Mouse (Mus musculus) liver, embryonic 12.5 days (tissue): ENCODE results near the gene Olfr1122. TPM values are rescaled to one million over a fixed set of nuclear protein-coding genes. Genes with fewer than 3 reads are reported as not detected.
"Not testable (repeated sequence)": the region's sequence is repeated elsewhere in the genome, so short reads cannot be mapped to it uniquely, and the experiment has no call there.

Experiments
- ATAC-seq: fragments of 200-750 bp; cut with Nextera tagmentation; 2 replicates; pipeline ENCODE4 v1.8.0; 2017; ENCODE audit warnings: moderate number of reproducible peaks, mild to moderate bottlenecking, moderate library complexity
- H3K27ac ChIP-seq: fragments of 300-500 bp; sonication (generic); 2 replicates; pipeline ENCODE4 v1.5.1; 2016; ENCODE audit warnings: mild to moderate bottlenecking
- H3K27me3 ChIP-seq: fragments of 300-500 bp; sonication (generic); replicated peaks from 2 replicates; pipeline ENCODE4 v1.6.1; 2016; ENCODE audit warnings: mild to moderate bottlenecking, moderate library complexity
- H3K36me3 ChIP-seq: fragments of 300-500 bp; sonication (generic); 2 replicates; pipeline ENCODE4 v1.6.1; 2016; ENCODE audit warnings: mild to moderate bottlenecking, moderate library complexity
- H3K4me1 ChIP-seq: fragments of 300-500 bp; sonication (generic); 2 replicates; pipeline ENCODE4 v1.6.1; 2016
- H3K4me2 ChIP-seq: fragments of 300-500 bp; sonication (generic); 2 replicates; pipeline ENCODE4 v1.6.1; 2016; ENCODE audit warnings: mild to moderate bottlenecking, moderate library complexity
- H3K4me3 ChIP-seq: fragments of 300-500 bp; sonication (generic); 2 replicates; pipeline ENCODE4 v1.5.1; 2016; ENCODE audit warnings: mild to moderate bottlenecking, moderate library complexity
- H3K9ac ChIP-seq: fragments of 300-500 bp; sonication (generic); 2 replicates; pipeline ENCODE4 v1.6.1; 2016; ENCODE audit warnings: mild to moderate bottlenecking, moderate library complexity
- H3K9me3 ChIP-seq: fragments of 300-500 bp; sonication (generic); replicated peaks from 2 replicates; pipeline ENCODE4 v1.6.1; 2016; ENCODE audit warnings: mild to moderate bottlenecking, moderate library complexity
- WGBS: fragments of 180-500 bp; shearing (Covaris S2); methylation state at CpG from one replicate; pipeline ENCODE4 v1.1.7; 2016; ENCODE audit not compliant: insufficient replicate concordance; 5-methylcytosine and 5-hydroxymethylcytosine counted together
- polyA plus RNA-seq: library from polyadenylated mRNA; unstranded; fragments of >200 nt; fragmentation: Nextera tagmentation; extraction: Ambion mirVana; gene quantifications from 2 replicates; pipeline ENCODE4 v1.2.1, GENCODE M21; 2016

Olfr1122 gene
- not detected in 2 replicates for polyA plus RNA-seq

- Histone ChIP-seq H3K9me3 (no peaks in the 10 kb centered on the region), H3K9ac (no peak within 1 kb of the TSS), H3K36me3 (no peaks in the 10 kb centered on the region), H3K4me3 (no peak within 1 kb of the TSS), H3K27ac (no peak within 1 kb of the TSS), H3K4me1 (no peaks in the 10 kb centered on the region), H3K4me2 (no peak within 1 kb of the TSS), H3K27me3 (no peaks in the 10 kb centered on the region)
- no peak for ATAC-seq
- 75% methylated on average over 2 of the region's 2 CpGs for WGBS
Observed at GRCm38 (mm10) chr2:87385549-87385948, at the start of gene Olfr1122. Gene Olfr1122 (plus strand): TSS chr2:87385849.

GRCm38 (mm10) chr2:87354515-87354914 is 31.1 kb upstream of the Olfr1122 start, which contains the start of gene Olfr1120:
Gene Olfr1120 (plus strand): TSS chr2:87354815.
- no peak within 1 kb of the TSS for H3K4me2 ChIP-seq
- WGBS: 25% methylated on average over 2 of the region's 2 CpGs
- no peaks in the 10 kb centered on the region for H3K36me3 ChIP-seq
- no peaks in the 10 kb centered on the region for H3K4me1 ChIP-seq
- no peak within 1 kb of the TSS for H3K4me3 ChIP-seq
- no peak within 1 kb of the TSS for H3K27ac ChIP-seq
- no peaks in the 10 kb centered on the region for H3K27me3 ChIP-seq
- no peak within 1 kb of the TSS for H3K9ac ChIP-seq
- ATAC-seq: no peak
- no peaks in the 10 kb centered on the region for H3K9me3 ChIP-seq

GRCm38 (mm10) chr2:87360121-87360520 is 25.5 kb upstream of the Olfr1122 start:
- 66% methylated on average over 2 of the region's 2 CpGs for WGBS
- not testable (repeated sequence) for H3K27me3 ChIP-seq, H3K36me3 ChIP-seq, H3K4me1 ChIP-seq, ATAC-seq, H3K4me2 ChIP-seq, H3K9me3 ChIP-seq, H3K9ac ChIP-seq, H3K4me3 ChIP-seq, H3K27ac ChIP-seq

- no peak within 1 kb of the TSS for H3K9ac ChIP-seq
- no peak within 1 kb of the TSS for H3K27ac ChIP-seq
- no peaks in the 10 kb centered on the region for H3K36me3 ChIP-seq
- H3K9me3 ChIP-seq: no peaks in the 10 kb centered on the region
- 14% methylated on average over 1 of the region's 1 CpGs for WGBS
- no peak within 1 kb of the TSS for H3K4me3 ChIP-seq
- ATAC-seq: no peak
- no peaks in the 10 kb centered on the region for H3K27me3 ChIP-seq
- no peak within 1 kb of the TSS for H3K4me2 ChIP-seq
- no peaks in the 10 kb centered on the region for H3K4me1 ChIP-seq
Observed at GRCm38 (mm10) chr2:87369595-87369994, 16.1 kb upstream of the Olfr1122 start, which contains the start of gene Olfr1121. Gene Olfr1121 (plus strand): TSS chr2:87369895.

- Histone ChIP-seq H3K27ac (no peak overlapping the region), H3K4me1 (no peaks in the 10 kb centered on the region), H3K27me3 (no peaks in the 10 kb centered on the region), H3K4me2 (no peak overlapping the region), H3K36me3 (no peaks in the 10 kb centered on the region), H3K4me3 (no peak overlapping the region), H3K9ac (no peak overlapping the region), H3K9me3 (no peaks in the 10 kb centered on the region)
- ATAC-seq: no peak
- 70% methylated on average over 4 of the region's 4 CpGs for WGBS
Observed at GRCm38 (mm10) chr2:87371726-87372125, 13.9 kb upstream of the Olfr1122 start.

- Histone ChIP-seq H3K27ac (no peak overlapping the region), H3K36me3 (no peaks in the 10 kb centered on the region), H3K9me3 (no peaks in the 10 kb centered on the region), H3K4me2 (no peak overlapping the region), H3K4me1 (no peaks in the 10 kb centered on the region), H3K4me3 (no peak overlapping the region), H3K27me3 (no peaks in the 10 kb centered on the region), H3K9ac (no peak overlapping the region)
- WGBS: 54% methylated on average over 2 of the region's 2 CpGs
- no peak for ATAC-seq
Observed at GRCm38 (mm10) chr2:87383935-87384334, 1.7 kb upstream of the Olfr1122 start.

GRCm38 (mm10) chr2:87393605-87394004 is 8.0 kb downstream of the Olfr1122 start:
- not testable (repeated sequence) for H3K9ac ChIP-seq, H3K27ac ChIP-seq, H3K9me3 ChIP-seq, H3K27me3 ChIP-seq, ATAC-seq, H3K4me3 ChIP-seq, H3K4me2 ChIP-seq, H3K36me3 ChIP-seq, H3K4me1 ChIP-seq
- 81% methylated on average over 5 of the region's 5 CpGs for WGBS

GRCm38 (mm10) chr2:87394686-87395085 is 9.0 kb downstream of the Olfr1122 start:
- H3K36me3 ChIP-seq, H3K9me3 ChIP-seq, ATAC-seq, H3K27me3 ChIP-seq, H3K9ac ChIP-seq, H3K27ac ChIP-seq, H3K4me2 ChIP-seq, H3K4me3 ChIP-seq, H3K4me1 ChIP-seq: not testable (repeated sequence)
- WGBS: 69% methylated on average over 7 of the region's 7 CpGs

GRCm38 (mm10) chr2:87416335-87416734 is 30.7 kb downstream of the Olfr1122 start, which contains the start of gene Olfr1123:
Gene Olfr1123 (plus strand): TSS chr2:87416635.
- no peaks in the 10 kb centered on the region for H3K9me3 ChIP-seq
- WGBS: 69% methylated on average over 1 of the region's 1 CpGs

GRCm38 (mm10) chr2:87429975-87430374 is 44.3 kb downstream of the Olfr1122 start, which contains the start of gene Olfr1124:
Gene Olfr1124 (plus strand): TSS chr2:87430275.
- WGBS: 79% methylated on average over 1 of the region's 1 CpGs
- no peaks in the 10 kb centered on the region for H3K4me1 ChIP-seq
- no peak within 1 kb of the TSS for H3K4me2 ChIP-seq
- H3K9ac ChIP-seq: no peak within 1 kb of the TSS
- no peak for ATAC-seq
- no peaks in the 10 kb centered on the region for H3K9me3 ChIP-seq
- H3K27me3 ChIP-seq: no peaks in the 10 kb centered on the region
- no peak within 1 kb of the TSS for H3K27ac ChIP-seq
- no peaks in the 10 kb centered on the region for H3K36me3 ChIP-seq
- H3K4me3 ChIP-seq: no peak within 1 kb of the TSS

More at GRCm38 (mm10) chr2:87416335-87416734, 30.7 kb downstream of the Olfr1122 start, which contains the start of gene Olfr1123:
- Histone ChIP-seq H3K9ac (no peak within 1 kb of the TSS), H3K27ac (no peak within 1 kb of the TSS), H3K27me3 (no peaks in the 10 kb centered on the region), H3K36me3 (no peaks in the 10 kb centered on the region), H3K4me2 (no peak within 1 kb of the TSS), H3K4me1 (no peaks in the 10 kb centered on the region), H3K4me3 (no peak within 1 kb of the TSS)
- no peak for ATAC-seq

GRCm38 (mm10) chr2:87437731-87438130 is 52.1 kb downstream of the Olfr1122 start:
- Histone ChIP-seq H3K27me3 (no peaks in the 10 kb centered on the region), H3K27ac (no peak overlapping the region), H3K4me1 (no peaks in the 10 kb centered on the region), H3K9ac (no peak overlapping the region), H3K9me3 (0 out of 2 replicates have a peak, but pooled peaks cover 3% of the 10 kb centered on the region), H3K4me2 (no peak overlapping the region), H3K36me3 (no peaks in the 10 kb centered on the region), H3K4me3 (no peak overlapping the region)
- no peak for ATAC-seq
- 73% methylated on average over 16 of the region's 16 CpGs for WGBS
